Mouse (Mus musculus): ENCODE results near the gene Cd302.

GRCm38 (mm10) chr2:60285107-60285617 is 874 bp upstream of the Cd302 start:
- TF ChIP-seq POLR2A (IDR thresholded peaks at IDR 0.05; ENCODE audit: control insufficient read depth, low read depth, low read length) (no peak), CTCF (IDR thresholded peaks at IDR 0.05; ENCODE audit: control insufficient read depth, insufficient read depth, insufficient replicate concordance, low read depth, low read length) (no peak)

Measured in testis, adult 2 months (tissue).